Mouse (Mus musculus): Measurements from ENCODE around the gene Fam102b.

The Fam102b gene

DNA sequence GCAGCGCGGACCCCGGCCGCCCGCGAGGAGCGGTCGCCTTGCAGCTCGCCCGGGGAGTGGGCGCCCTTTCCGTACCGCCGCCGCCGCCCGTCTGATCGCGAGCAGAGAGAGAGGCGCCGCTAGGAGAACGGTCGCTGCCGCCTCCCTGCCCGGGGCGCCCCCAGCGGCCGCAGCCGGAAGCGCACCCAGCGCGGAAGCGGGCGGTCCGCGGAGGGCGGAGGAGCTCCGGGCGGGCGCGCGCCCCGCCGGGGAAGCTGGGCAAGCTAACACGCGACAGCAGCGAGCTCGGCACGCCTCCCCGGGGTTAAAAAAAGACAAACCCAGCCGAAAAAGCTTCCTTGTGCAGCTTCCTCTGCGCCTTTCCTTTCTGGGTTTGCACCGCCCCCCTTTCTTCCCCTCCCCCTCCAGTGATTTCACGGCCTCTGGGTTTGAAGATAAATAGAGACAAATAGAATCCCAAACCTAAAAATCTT is at the start of gene Fam102b:
Gene Fam102b, minus strand, starts transcription at position 93 of the 473 bp plus-strand sequence.
- DNase-seq (ENCODE audit: low spot score in 2 of 2) = peak; percentile 56 to 81

DNA sequence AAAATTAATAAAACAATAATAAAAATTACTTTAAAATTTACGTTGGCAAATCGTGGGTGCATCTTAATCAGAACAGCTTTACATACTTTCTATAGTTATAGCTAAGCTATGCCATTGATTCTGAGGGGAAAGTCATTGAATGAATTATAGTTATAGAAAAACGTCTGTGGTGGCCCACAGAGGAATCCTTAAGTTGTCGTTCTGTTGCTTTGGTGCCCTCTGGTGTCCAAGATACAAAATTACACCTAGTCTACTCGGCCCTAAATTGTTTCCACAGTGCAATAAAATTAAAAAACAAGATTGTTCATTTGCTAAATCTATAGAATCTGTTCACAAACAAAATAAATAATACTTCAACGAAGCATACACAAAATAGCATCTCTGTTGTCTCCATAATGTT is 35.6 kb upstream of the Fam102b start:
- peak in 1 of 2 experiments; percentile 12 for DNase-seq (ENCODE audit: low spot score in 2 of 2)

DNA sequence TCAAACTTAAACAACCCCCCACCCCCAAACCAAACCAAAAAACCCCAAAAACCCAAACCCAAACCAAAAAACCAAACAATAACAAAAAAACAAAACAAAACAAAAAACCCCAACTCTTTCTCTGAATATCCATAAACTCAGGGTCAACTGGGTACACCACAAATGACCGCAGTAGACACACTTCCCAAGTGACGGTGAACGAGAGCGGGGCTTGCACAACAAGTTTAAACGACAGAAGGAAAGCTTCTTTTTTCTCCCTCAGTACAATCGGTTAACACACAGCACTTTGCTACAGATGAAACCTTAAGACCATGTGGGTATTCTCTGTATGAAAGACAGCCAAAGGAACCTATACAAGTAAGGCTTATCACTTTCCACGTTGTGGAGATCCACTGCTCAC is 35.0 kb upstream of the Fam102b start:
- DNase-seq (ENCODE audit: low spot score in 2 of 2) = no peak

- no peak for DNase-seq (ENCODE audit: low spot score in 2 of 2)
These were observed 32.5 kb upstream of the Fam102b start for GRCm38 (mm10) chr3:109059903-109060302.

GRCm38 (mm10) chr3:109051946-109052331 is 24.5 kb upstream of the Fam102b start:
- DNase-seq (ENCODE audit: low spot score in 2 of 2) = no peak

DNA sequence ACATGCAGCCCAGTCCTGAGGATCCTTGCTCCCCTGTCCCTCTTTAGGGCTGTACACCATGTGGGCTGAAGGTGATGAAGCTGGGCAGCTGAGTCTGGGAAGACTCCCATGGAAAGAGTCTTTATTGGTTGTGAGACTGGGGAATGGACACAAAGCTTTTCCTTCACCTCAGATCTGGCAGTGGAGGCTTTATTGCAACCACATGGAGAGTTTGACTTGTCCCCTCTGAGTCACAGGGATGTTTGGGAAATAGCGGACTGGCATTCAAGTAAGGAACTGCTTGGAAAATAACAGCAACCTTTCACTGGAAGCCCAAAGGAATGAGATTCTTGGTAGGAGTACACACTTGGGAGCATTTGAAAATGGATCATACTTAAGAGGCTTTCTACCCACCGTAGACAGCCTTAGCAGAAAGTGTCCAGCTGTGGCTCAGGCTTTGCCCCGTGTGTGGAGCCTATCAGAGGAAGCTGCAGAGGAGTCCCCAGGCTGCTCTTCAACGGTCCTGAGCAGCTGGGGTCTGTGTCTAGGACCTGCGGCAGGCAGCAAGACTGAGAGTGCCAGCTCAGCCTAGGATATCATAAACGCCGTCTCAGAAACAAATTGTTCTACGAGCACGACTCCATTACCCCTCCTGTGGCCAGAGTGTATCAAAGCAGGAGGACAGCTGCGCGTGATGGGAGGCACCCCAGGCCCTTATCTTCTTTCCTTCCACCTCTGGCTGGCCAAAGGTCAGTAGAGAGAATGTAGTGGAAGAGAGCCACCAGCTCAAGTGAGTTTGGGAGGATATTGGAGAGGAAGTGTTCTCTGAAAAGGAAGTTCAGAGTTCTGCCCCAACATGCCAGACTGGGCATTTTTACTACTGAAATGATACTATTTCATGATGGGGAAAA is 23.9 kb upstream of the Fam102b start:
- DNase-seq (ENCODE audit: low spot score in 2 of 2) = no peak

- no peak for DNase-seq (ENCODE audit: low spot score in 2 of 2)
These were observed 20.4 kb upstream of the Fam102b start for GRCm38 (mm10) chr3:109047707-109048283.

DNA sequence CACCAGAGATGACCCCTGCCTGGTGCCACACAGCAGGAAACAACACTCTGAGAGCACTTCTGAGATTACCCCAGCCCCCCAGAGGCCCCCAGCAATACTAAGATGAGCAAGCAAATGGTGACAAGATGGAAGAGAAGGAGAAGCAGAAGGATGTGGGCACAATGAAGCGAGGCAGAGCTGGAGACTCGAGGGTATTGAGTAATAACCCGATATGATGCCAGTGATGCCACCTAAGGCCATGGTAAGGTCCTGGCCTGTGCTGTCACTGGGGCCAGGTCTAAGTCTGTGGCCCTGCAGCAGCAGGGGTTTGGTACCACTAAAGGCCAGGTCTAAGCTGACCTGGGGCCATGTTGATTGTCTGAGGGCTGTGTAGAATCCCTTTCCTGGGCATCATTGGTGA is 19.0 kb upstream of the Fam102b start:
- DNase-seq (ENCODE audit: low spot score in 2 of 2) = no peak

DNA sequence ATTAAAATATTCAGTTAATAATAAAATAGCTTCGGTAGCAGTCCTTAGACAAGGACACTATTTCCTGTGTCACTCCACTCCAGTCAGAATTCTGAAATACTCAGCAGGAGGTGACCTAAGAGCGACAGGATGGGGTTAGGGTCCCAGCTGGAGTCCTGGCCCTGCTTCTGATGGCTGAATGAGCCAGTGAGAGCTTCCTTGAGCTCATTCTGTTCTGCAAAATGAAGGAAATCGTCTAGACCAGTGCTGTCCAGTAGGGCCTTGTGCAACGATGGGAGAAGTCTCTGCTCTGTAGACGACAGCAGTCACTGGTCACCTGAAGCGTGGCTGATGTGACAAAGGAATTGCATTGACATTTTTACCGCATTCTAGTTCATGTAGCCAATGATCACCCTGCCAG is 16.0 kb upstream of the Fam102b start:
- no peak for DNase-seq (ENCODE audit: low spot score in 2 of 2)

DNA sequence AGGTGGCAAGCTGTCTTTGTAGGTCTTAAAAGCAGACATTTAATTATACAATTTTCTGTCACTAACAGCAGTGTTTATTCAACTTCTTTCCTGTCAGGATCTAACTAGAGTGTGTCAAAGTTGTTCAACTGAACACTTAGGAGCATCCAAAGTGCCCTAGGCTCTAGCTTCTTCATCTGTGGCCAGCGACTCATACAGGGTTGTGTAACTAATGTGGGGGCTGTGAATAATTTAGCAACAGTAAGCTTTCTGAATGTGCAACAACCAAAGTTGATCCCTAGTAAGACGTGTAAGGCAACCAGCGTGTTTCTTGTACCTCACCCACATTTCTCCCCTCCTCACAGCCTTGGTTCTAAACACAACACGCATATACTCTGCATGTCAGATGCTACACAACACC is 13.5 kb upstream of the Fam102b start:
- no peak for DNase-seq (ENCODE audit: low spot score in 2 of 2)

GRCm38 (mm10) chr3:109034411-109034810 is 7.0 kb upstream of the Fam102b start:
- no peak for DNase-seq (ENCODE audit: low spot score in 2 of 2)

DNA sequence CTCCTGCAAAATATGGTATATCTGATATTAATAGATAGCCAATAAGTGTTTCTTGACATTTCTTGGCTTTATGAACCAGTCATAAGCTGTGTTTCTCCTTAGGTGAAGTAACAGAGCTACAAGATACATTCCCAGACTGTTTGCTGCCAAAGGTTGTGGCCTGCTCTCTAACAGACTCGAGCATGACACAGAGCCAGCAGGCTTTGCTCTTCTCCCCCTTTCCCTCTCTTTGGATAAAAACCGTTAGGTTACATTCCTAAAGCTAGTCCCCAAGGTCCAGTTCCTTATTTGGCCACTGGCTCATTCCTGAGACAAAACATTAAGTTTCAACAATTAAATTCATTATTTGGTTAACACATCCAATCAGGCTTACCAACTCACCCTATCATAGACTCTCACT is 4.9 kb upstream of the Fam102b start:
- no peak for DNase-seq (ENCODE audit: low spot score in 2 of 2)

DNA sequence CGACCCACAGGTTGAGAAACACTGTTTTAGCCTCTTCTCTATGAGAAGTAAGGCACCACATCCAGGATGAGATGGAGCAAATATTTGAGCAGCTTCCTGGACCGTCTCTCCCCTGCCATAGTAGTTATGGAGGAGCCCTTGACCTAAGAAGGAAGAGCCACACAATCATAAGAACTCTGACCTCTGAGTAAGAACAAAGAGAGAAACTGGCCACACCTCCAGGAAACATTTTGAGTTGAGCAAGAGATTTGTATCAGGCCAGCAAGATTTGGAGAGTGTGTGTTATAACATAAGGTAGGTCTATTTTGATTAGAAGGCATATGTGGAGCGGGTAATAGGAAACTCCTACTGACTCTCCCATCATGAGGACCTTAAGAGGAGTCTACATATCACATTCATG is 4.2 kb upstream of the Fam102b start:
- DNase-seq (ENCODE audit: low spot score in 2 of 2) = no peak

DNA sequence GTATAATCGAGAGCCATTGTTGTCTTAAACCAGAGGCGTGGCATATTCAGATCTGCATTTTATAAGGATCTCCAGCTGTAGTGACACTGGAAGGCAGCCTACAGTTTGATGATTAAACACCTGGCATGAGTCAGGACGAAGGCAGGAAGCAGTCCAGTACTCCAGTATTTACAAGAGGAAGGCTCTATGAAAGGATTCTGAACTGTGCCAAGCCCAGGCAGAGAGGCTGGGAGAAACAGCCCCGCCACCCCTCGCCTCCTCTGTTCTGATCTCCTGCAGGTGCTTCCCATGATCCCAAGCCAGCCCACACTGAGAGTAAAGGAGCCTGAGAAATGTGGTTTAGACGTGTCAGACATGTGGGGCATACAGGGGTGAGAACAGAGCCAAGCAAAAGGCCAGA is 3.4 kb upstream of the Fam102b start:
- DNase-seq (ENCODE audit: low spot score in 2 of 2) = no peak

- DNase-seq (ENCODE audit: low spot score in 2 of 2) = no peak
These were observed 2.3 kb upstream of the Fam102b start for GRCm38 (mm10) chr3:109029661-109030060.

DNA sequence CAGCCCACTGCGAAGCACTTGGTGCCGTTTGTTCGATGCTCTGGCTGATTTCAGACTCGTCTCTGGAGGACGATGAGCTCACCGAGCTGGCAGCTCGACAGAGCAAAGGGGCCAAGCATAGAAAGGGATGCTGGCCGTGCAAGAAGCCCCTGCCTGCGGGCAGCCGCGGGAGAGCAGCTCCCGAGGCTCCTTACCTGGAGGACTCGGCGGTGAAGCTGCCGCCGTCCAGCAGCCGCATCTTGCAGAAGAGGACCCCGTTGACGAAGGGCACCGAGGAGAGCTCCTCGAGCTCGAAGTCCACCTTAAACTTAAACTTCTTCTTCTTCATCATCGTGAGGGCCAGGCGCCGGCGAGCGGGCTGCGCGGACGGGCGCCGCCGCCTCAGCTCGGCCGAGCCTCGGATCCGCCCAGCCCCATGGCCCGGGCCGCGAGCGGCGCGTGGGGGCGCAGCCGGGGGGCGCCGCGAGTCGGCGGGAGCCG is 376 bp downstream of the Fam102b start:
- DNase-seq (ENCODE audit: low spot score in 2 of 2) = no peak

DNA sequence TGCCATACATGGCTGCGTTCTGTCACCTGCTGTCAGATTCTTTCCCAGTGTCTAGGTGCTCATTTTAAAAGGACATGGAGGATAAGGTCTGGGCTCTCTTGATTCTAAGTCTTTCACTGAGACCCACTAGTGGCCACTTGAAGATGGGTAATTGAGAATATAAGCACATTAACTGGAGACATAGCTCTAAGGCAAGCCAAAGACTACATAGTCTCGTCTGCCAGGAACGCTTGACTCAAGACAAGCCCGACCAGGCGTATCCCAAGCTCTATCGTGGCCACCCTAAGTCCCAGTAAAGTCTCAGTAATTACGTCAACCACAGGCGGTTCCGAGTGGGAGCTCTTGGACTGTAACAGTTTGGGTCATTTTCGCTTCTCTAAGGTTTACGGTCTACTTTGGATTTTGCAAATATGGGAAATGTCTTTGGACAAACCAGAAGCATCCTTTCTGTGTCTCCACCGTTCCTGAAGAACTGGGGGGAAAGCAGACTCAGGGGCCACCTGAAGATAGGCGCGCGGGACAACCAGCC is 881 bp downstream of the Fam102b start:
- DNase-seq (ENCODE audit: low spot score in 2 of 2) = peak in 1 of 2 experiments; percentile 15

GRCm38 (mm10) chr3:109025579-109025978 is 1.8 kb downstream of the Fam102b start:
- peak in 1 of 2 experiments; percentile 81 for DNase-seq (ENCODE audit: low spot score in 2 of 2)

DNA sequence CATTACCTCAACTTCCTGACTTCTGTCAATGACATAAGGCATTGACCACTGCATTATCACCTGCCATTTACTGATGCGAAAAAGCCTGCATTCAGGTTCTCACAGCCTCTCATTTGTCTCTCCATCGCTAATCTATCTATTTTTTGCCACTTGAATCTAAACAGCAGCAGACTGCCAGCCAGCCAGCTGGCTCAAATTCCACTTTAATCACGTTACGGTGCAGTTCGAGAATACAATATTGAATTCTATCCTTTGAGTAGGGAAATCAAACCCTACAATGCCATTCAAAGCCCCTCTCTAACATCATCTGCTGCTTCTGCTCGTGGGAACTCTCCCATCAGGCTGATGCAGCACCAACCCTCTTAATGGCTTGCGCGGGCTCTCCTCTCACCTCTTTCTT is 4.3 kb downstream of the Fam102b start:
- no peak for DNase-seq (ENCODE audit: low spot score in 2 of 2)

DNA sequence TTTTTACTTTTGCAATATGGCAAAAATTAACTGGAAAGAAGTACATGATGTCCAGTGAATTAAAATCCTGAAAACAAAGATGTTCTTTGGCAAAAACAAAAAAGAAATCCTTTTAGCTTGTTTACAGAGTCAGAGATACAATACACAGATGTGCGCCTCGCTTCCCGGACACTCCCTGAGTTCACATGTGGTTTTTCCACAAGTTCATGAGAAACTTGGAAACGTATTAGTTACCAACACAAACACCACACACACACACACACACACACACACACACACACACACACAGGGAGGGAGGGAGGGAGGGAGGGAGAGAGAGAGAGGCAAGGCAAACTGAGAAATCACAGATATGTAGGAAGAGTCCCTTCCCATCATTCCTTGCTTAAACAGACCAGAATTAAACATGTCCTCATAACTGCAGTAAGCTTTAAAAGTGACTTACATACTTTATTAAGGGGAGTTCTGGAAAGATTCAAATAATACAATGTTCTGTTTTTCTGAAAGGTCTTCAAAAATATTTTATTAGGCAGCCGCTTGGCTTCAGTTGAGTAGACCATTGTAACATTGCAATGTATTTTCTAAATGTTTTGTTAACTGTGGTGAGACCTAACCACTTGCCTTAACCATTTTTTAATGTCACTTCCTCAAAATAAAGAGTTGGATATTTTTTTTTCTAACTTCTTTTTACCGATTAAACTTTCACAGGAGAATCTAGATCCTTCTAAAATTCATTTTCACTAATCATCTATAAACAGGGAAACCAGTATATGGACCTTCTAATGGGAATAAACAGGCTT is 5.5 kb downstream of the Fam102b start:
- no peak for DNase-seq (ENCODE audit: low spot score in 2 of 2)

- no peak for DNase-seq (ENCODE audit: low spot score in 2 of 2)
These were observed 9.1 kb downstream of the Fam102b start for GRCm38 (mm10) chr3:109018336-109018735.

DNA sequence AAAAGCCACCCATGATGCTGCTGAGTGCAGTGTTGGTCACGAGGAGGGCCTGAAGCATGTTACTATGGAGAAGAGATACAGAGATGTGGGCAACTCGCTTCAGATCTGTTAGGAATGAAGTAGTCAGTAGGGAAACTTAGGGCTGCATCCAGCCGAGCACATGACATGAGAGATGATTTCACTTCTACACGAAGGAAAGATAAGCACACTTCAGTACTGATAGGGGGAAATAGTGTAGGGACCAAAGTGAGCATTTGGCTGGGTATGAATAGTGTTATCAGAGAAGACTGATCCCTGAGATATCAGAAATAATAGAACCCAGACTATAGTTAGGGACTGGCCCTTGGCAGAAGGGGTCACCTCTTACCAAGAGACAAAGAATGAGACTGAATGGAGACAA is 14.8 kb downstream of the Fam102b start:
- DNase-seq (ENCODE audit: low spot score in 2 of 2) = no peak

All from left cerebral cortex, adult 9 months (tissue).